Mouse (Mus musculus): ENCODE data around the gene Mcur1. TPM values are rescaled to one million over a fixed set of nuclear protein-coding genes. Genes with fewer than 3 reads are reported as not detected.
A peak's percentile ranks its signal among the peaks of the same experiment; 100 is the strongest.

Gene Mcur1
- polyA plus RNA-seq, 1 experiment, result 23.2 TPM

- Histone ChIP-seq H3K4me3 (replicated peaks; ENCODE audit: extremely low read depth, low read depth, low read length) (no peak overlapping the region), H3K4me1 (ENCODE audit: control insufficient read depth, insufficient read depth, low read length) (no peaks in the 10 kb centered on the region)
- DNase-seq, result no peak
- TF ChIP-seq CTCF (IDR thresholded peaks at IDR 0.05; ENCODE audit: insufficient read depth, low read length) (no peak), POLR2A (IDR thresholded peaks at IDR 0.05; ENCODE audit: borderline replicate concordance, extremely low read depth, low read depth, low read length) (no peak)
- WGBS, result 83% methylated on average over 3 of the region's 3 CpGs
These were observed 20.6 kb downstream of the Mcur1 start for GRCm38 (mm10) chr13:43539409-43539808.

DNA sequence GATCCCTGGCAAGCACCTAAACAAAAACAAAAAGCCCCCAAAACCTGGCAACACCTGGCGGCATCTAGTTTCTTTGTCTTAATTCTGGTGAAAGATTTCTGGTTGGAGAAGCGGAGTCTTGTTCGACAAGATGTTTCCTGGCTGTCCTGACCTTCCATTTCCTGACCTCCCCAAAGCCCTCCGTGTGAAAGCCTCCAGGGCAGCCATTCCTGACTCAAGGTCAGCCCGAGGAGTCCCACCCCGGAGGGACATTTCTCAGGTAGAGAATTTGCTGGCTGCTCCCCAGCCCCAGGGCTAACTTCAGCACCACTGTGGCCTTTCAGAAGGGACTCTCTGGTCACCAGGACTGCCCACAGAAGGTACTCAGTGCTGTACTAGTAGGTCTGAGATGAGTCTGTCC is 22.1 kb downstream of the Mcur1 start:
- H3K4me1 ChIP-seq (ENCODE audit: control insufficient read depth, insufficient read depth, low read length), result no peaks in the 10 kb centered on the region; the same call in 1 of the 2 replicates
- WGBS, result 53% methylated on average over 6 of the region's 6 CpGs
- no peak for TF ChIP-seq POLR2A (IDR thresholded peaks at IDR 0.05; ENCODE audit: borderline replicate concordance, extremely low read depth, low read depth, low read length)
- TF ChIP-seq CTCF (IDR thresholded peaks at IDR 0.05; ENCODE audit: insufficient read depth, low read length), result no peak
- DNase-seq, result no peak
- H3K4me3 ChIP-seq (replicated peaks; ENCODE audit: extremely low read depth, low read depth, low read length), result no peak overlapping the region

GRCm38 (mm10) chr13:43534015-43534414 is 26.0 kb downstream of the Mcur1 start:
- Histone ChIP-seq H3K4me1 (ENCODE audit: control insufficient read depth, insufficient read depth, low read length) (peaks cover 7% of the 10 kb centered on the region), H3K4me3 (replicated peaks; ENCODE audit: extremely low read depth, low read depth, low read length) (no peak overlapping the region)
- no peak for DNase-seq
- 83% methylated on average over 4 of the region's 4 CpGs for WGBS
- no peak for TF ChIP-seq CTCF (IDR thresholded peaks at IDR 0.05; ENCODE audit: insufficient read depth, low read length)
- no peak for TF ChIP-seq POLR2A (IDR thresholded peaks at IDR 0.05; ENCODE audit: borderline replicate concordance, extremely low read depth, low read depth, low read length)

GRCm38 (mm10) chr13:43530832-43531693 is 28.9 kb downstream of the Mcur1 start:
- Histone ChIP-seq H3K4me3 (replicated peaks; ENCODE audit: extremely low read depth, low read depth, low read length) (no peak overlapping the region), H3K4me1 (ENCODE audit: control insufficient read depth, insufficient read depth, low read length) (peaks cover 7% of the 10 kb centered on the region)
- DNase-seq, result peak; percentile 46
- no peak for TF ChIP-seq CTCF (IDR thresholded peaks at IDR 0.05; ENCODE audit: insufficient read depth, low read length)
- TF ChIP-seq POLR2A (IDR thresholded peaks at IDR 0.05; ENCODE audit: borderline replicate concordance, extremely low read depth, low read depth, low read length), result no peak
- WGBS, result 8% methylated on average over 13 of the region's 13 CpGs

GRCm38 (mm10) chr13:43530129-43530831 is 29.7 kb downstream of the Mcur1 start:
- TF ChIP-seq CTCF (IDR thresholded peaks at IDR 0.05; ENCODE audit: insufficient read depth, low read length), result no peak
- 51% methylated on average over 14 of the region's 14 CpGs for WGBS
- H3K4me3 ChIP-seq (replicated peaks; ENCODE audit: extremely low read depth, low read depth, low read length), result no peak overlapping the region
- no peak for DNase-seq
- H3K4me1 ChIP-seq (ENCODE audit: control insufficient read depth, insufficient read depth, low read length), result peaks cover 9% of the 10 kb centered on the region

DNA sequence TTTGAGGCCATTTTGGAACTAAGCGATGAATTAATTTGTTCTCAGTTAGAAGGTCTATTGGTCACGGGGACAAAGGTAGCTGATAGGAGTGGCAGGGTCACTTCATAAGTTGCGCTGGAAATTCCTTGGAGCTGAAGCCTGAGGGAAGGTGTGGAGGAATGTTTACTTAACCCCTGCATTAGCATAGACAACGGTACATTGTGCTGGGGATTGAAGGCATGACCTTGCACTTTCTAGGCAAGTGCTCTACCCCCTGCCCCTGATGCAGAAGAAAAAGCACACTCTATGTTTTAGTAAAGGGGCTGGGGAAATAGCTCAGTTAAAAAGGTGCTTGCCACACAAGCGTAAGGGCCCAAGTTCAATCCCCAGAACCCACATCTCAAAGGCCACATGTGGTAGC is 33.7 kb downstream of the Mcur1 start:
- H3K4me3 ChIP-seq (replicated peaks; ENCODE audit: extremely low read depth, low read depth, low read length), result no peak overlapping the region
- no peak for DNase-seq
- WGBS, result 75% methylated on average over 5 of the region's 5 CpGs
- TF ChIP-seq POLR2A (IDR thresholded peaks at IDR 0.05; ENCODE audit: borderline replicate concordance, extremely low read depth, low read depth, low read length), result no peak
- no peak for TF ChIP-seq CTCF (IDR thresholded peaks at IDR 0.05; ENCODE audit: insufficient read depth, low read length)
- H3K4me1 ChIP-seq (ENCODE audit: control insufficient read depth, insufficient read depth, low read length), result peaks cover 19% of the 10 kb centered on the region

- no peak for TF ChIP-seq CTCF (IDR thresholded peaks at IDR 0.05; ENCODE audit: insufficient read depth, low read length)
- no peak overlapping the region for H3K4me3 ChIP-seq (replicated peaks; ENCODE audit: extremely low read depth, low read depth, low read length)
- DNase-seq, result peak; percentile 16
- H3K4me1 ChIP-seq (ENCODE audit: control insufficient read depth, insufficient read depth, low read length), result peaks cover 15% of the 10 kb centered on the region
- 44% methylated on average over 16 of the region's 16 CpGs for WGBS
These were observed 34.4 kb downstream of the Mcur1 start for GRCm38 (mm10) chr13:43525363-43526134.

- TF ChIP-seq CTCF (IDR thresholded peaks at IDR 0.05; ENCODE audit: insufficient read depth, low read length) (no peak), POLR2A (IDR thresholded peaks at IDR 0.05; ENCODE audit: borderline replicate concordance, extremely low read depth, low read depth, low read length) (no peak)
- peaks cover 11% of the 10 kb centered on the region for H3K4me1 ChIP-seq (ENCODE audit: control insufficient read depth, insufficient read depth, low read length)
- peak; percentile 36 for DNase-seq
- no peak overlapping the region for H3K4me3 ChIP-seq (replicated peaks; ENCODE audit: extremely low read depth, low read depth, low read length)
- WGBS, result 17% methylated on average over 16 of the region's 16 CpGs
These were observed 35.3 kb downstream of the Mcur1 start for GRCm38 (mm10) chr13:43524491-43525362.
